Mouse (Mus musculus): ENCODE results near the gene Zfp853.

Gene Zfp853

GRCm38 (mm10) chr5:143253186-143253880, 40.1 kb downstream of the Zfp853 start:
- no peak for DNase-seq (ENCODE audit: low read depth)

DNA sequence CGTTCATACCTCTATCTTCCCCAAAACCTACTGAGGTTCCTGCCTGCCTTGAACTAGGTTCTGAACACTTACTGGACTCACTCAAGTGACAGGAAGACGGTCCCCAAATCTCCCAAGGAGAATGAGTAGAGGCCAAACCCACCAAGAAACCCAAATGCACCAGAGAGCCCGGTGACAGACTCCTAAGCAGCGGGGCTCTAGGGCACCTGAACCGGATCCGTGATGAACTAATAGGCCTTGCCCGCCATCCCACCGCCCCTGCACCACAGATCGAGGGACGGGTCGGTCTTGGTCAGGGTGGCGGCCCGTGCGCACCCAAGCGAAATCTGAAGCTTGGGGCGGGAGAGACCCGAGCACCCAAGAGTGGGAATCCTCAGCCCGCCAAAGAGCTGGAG, 40.6 kb downstream of the Zfp853 start:
- no peak for DNase-seq (ENCODE audit: low read depth)

DNA sequence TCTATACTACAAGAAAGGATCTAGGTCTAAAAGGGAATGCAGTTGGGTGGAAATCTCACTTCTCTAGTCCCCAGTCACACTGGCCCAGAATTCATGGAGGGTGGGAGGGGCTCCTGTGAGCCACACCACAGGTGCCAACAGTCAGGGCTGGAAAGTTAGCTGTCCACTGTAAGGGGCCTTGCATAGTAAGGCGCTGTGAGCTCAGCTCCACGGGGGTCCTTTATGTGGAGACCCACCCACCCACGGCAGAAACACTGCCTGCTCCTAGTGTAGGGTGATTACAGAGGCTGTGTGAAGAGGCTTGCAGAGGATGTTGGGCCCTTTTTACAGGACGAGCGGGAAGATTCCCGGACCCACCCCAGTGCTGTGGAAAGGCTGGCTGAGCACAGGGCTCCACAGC, 41.4 kb downstream of the Zfp853 start:
- DNase-seq (ENCODE audit: low read depth), result no peak

DNA sequence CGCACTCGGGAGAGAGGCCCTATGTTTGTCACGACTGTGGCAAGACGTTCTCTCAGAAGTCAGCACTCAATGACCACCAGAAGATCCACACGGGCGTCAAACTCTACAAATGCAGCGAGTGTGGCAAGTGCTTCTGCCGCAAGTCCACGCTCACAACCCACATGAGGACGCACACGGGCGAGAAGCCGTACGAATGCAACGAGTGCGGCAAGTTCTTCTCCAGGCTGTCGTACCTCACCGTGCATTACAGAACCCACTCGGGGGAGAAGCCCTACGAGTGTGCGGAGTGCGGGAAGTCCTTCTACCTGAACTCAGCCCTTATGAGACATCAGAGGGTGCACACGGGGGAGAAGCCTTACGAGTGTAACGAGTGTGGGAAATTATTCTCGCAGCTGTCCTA, 48.5 kb downstream of the Zfp853 start:
- no peak for DNase-seq (ENCODE audit: low read depth)

Measured in fibroblast of lung, adult 2 months (primary cell).